Mouse (Mus musculus): ENCODE results near the gene 4930518I15Rik. TPM values are rescaled to one million over a fixed set of nuclear protein-coding genes. Genes with fewer than 3 reads are reported as not detected.

Gene 4930518I15Rik
- polyA plus RNA-seq, 1 experiment from 2014 or later: 8.1 TPM

- ATAC-seq (ENCODE audit: insufficient read depth, low FRiP score, low read depth): no peak
- H3K9ac ChIP-seq: no peak overlapping the region
- H3K27ac ChIP-seq: no peak overlapping the region
- 35% methylated on average over 2 of the region's 2 CpGs for WGBS
- peaks cover 5% of the 10 kb centered on the region; the same call in 1 of the 2 replicates for H3K4me1 ChIP-seq
- H3K4me2 ChIP-seq: no peak overlapping the region
- no peak overlapping the region for H3K4me3 ChIP-seq (replicated peaks)
- H3K36me3 ChIP-seq: no peaks in the 10 kb centered on the region
- no peaks in the 10 kb centered on the region for H3K9me3 ChIP-seq
- no peaks in the 10 kb centered on the region for H3K27me3 ChIP-seq (replicated peaks)
Observed at GRCm38 (mm10) chr2:156809579-156809978, 48.2 kb downstream of the 4930518I15Rik start.

GRCm38 (mm10) chr2:156806886-156807285, 50.9 kb downstream of the 4930518I15Rik start:
- no peak overlapping the region for H3K4me3 ChIP-seq (replicated peaks)
- no peak overlapping the region for H3K9ac ChIP-seq
- H3K36me3 ChIP-seq: no peaks in the 10 kb centered on the region
- no peak overlapping the region for H3K4me2 ChIP-seq
- ATAC-seq (ENCODE audit: insufficient read depth, low FRiP score, low read depth): no peak
- H3K9me3 ChIP-seq: no peaks in the 10 kb centered on the region
- no peaks in the 10 kb centered on the region for H3K27me3 ChIP-seq (replicated peaks)
- 68% methylated on average over 6 of the region's 6 CpGs for WGBS
- H3K4me1 ChIP-seq: no peaks in the 10 kb centered on the region
- no peak overlapping the region for H3K27ac ChIP-seq

Other genes with a start within 250 kb of the 4930518I15Rik start
- 56.3 and 57.0 TPM in 2 replicates for gene Dlgap4, start 244.2 kb downstream of the 4930518I15Rik start, polyA plus RNA-seq (2015; fragmentation: Nextera tagmentation; extraction: Ambion mirVana)
- 1,258 and 1,308 TPM in 2 replicates for gene Myl9, start 82.5 kb downstream of the 4930518I15Rik start, polyA plus RNA-seq (2015; fragmentation: Nextera tagmentation; extraction: Ambion mirVana)
- 41.5 and 45.9 TPM in 2 replicates for gene Tgif2, start 17.9 kb downstream of the 4930518I15Rik start, polyA plus RNA-seq (2015; fragmentation: Nextera tagmentation; extraction: Ambion mirVana)
- gene Rab5if, start 5.2 kb upstream of the 4930518I15Rik start, polyA plus RNA-seq (2015; fragmentation: Nextera tagmentation; extraction: Ambion mirVana): 224 and 234 TPM in 2 replicates
- gene Sla2, start 29.2 kb upstream of the 4930518I15Rik start, polyA plus RNA-seq (2015; fragmentation: Nextera tagmentation; extraction: Ambion mirVana): 0.34 and 0.58 TPM in 2 replicates
- 39.5 and 44.0 TPM in 2 replicates for gene Ndrg3, start 134.1 kb upstream of the 4930518I15Rik start, polyA plus RNA-seq (2015; fragmentation: Nextera tagmentation; extraction: Ambion mirVana)
- gene Dsn1, start 149.2 kb upstream of the 4930518I15Rik start, polyA plus RNA-seq (2015; fragmentation: Nextera tagmentation; extraction: Ambion mirVana): 27.3 and 29.6 TPM in 2 replicates
- gene Soga1, start 221.3 kb upstream of the 4930518I15Rik start, polyA plus RNA-seq (2015; fragmentation: Nextera tagmentation; extraction: Ambion mirVana): 3.6 and 4.2 TPM in 2 replicates
- gene Tldc2, start 229.1 kb upstream of the 4930518I15Rik start, polyA plus RNA-seq (2015; fragmentation: Nextera tagmentation; extraction: Ambion mirVana): not detected in 2 replicates